In genomic region chr9:34953420-34953819, GRCm38 (mm10) we compare ENCODE assay signal across 11 mouse cellular contexts.
DNase-seq lines count a peak whose midpoint lies in the region; ATAC-seq lines count a peak whose summit lies in the region.
"Had no signal": no experiment of that assay in that cellular context is flagged by ENCODE, and none has a peak within 500 bp of the region (broad histone marks: within the 10 kb centered on the region; RNA-seq: fewer than 3 reads in every experiment).

No protein-coding gene starts in this region.

- 45% methylated on average over 11 of the region's 11 CpGs for WGBS in heart, embryonic 15.5 days

- peak; percentile 61; the same call in 1 of the 2 replicates for ATAC-seq in heart, embryonic 15.5 days (replicated peaks; ENCODE audit: insufficient number of reproducible peaks, insufficient read depth, low FRiP score, low read depth)

- no peak overlapping the region for H3K9ac ChIP-seq in heart, embryonic 15.5 days
- H3K9ac ChIP-seq: forebrain, postnatal 0 days; liver, embryonic 15.5 days had no signal

- H3K4me3 ChIP-seq in heart, embryonic 15.5 days, result no peak overlapping the region
- H3K4me3 ChIP-seq: liver, embryonic 15.5 days had no signal

- intact Hi-C loops in left cerebral cortex, postnatal 14 days (cut with DNase I), result no loop called here

- H3K27me3 ChIP-seq in heart, embryonic 15.5 days, result no peaks in the 10 kb centered on the region
- H3K27me3 ChIP-seq: liver, embryonic 15.5 days had no signal

- H3K27ac ChIP-seq in heart, embryonic 15.5 days, result peak overlapping the region; percentile 81
- H3K27ac ChIP-seq: liver, embryonic 15.5 days had no signal

- H3K4me1 ChIP-seq in heart, embryonic 15.5 days (replicated peaks), result peaks cover 11% of the 10 kb centered on the region
- H3K4me1 ChIP-seq: liver, embryonic 15.5 days had no signal

- no peaks in the 10 kb centered on the region for H3K9me3 ChIP-seq in heart, embryonic 15.5 days (replicated peaks)
- H3K9me3 ChIP-seq: liver, embryonic 15.5 days had no signal

- H3K36me3 ChIP-seq in heart, embryonic 15.5 days, result no peaks in the 10 kb centered on the region
- H3K36me3 ChIP-seq: liver, embryonic 15.5 days had no signal

- H3K4me2 ChIP-seq in heart, embryonic 15.5 days, result peak overlapping the region; percentile 32; the same call in 1 of the 2 replicates
- H3K4me2 ChIP-seq: liver, embryonic 15.5 days had no signal

- peak; percentile 83 for DNase-seq in brain, adult 2 months (ENCODE audit: low read depth, low spot score)
- DNase-seq in cerebellum, postnatal 25 days, result peak; percentile 71 to 72
- peak; percentile 16 for DNase-seq in lung, postnatal 10 days
- DNase-seq in kidney, adult 9 months, result no peak
- no peak for DNase-seq in spleen, postnatal 10 days (ENCODE audit: low spot score in 2 of 2)
- DNase-seq in right cerebral cortex, postnatal 25 days, result no peak
- DNase-seq in left cerebral cortex, postnatal 14 days (ENCODE audit: low spot score in 2 of 2), result no peak
- DNase-seq: forebrain, postnatal 0 days; kidney, postnatal 14 days had no signal

Comparison
In these comparisons a context has a peak if more than half of its experiments do, and no peak if none do; other contexts are left out.
1. DNase-seq: peak in brain, adult 2 months (single experiment), cerebellum, postnatal 25 days (2 of 2) and lung, postnatal 10 days (single experiment); none in kidney, adult 9 months (single experiment), spleen, postnatal 10 days (0 of 2), right cerebral cortex, postnatal 25 days (single experiment) and left cerebral cortex, postnatal 14 days (0 of 2).